Mouse (Mus musculus) MEL (cell line): ENCODE data around the gene Itpr2.

Experiments used
- CTCF ChIP-seq, 3 experiments: IDR thresholded peaks in 2 of 3; conservative IDR thresholded peaks in 1 of 3; 2 replicates each; pipeline ENCODE4 v1.5.1; 2011 to 2012; ENCODE audit warnings: low read length in 3 of 3, low read depth in 2 of 3, mild to moderate bottlenecking in 2 of 3, improper control_type of control experiment in 1 of 3, inconsistent platforms in 1 of 3, mixed read lengths in 1 of 3, moderate library complexity in 1 of 3; ENCODE audit not compliant: control insufficient read depth in 1 of 3, insufficient read depth in 1 of 3, poor library complexity in 1 of 3, severe bottlenecking in 1 of 3
- ETS1 ChIP-seq: IDR thresholded peaks from 2 replicates; pipeline ENCODE4 v1.6.1; 2012; ENCODE audit warnings: low read depth, mild to moderate bottlenecking, inconsistent platforms, low read length, improper control_type of control experiment, moderate library complexity
- GATA1 ChIP-seq: IDR thresholded peaks from 2 replicates; pipeline ENCODE4 v1.6.1; 2011; ENCODE audit warnings: low read depth, low read length, improper control_type of control experiment
- MAFK ChIP-seq: IDR thresholded peaks from 2 replicates; pipeline ENCODE4 v1.6.1; 2011; ENCODE audit warnings: low read depth, mild to moderate bottlenecking, low read length, improper control_type of control experiment, borderline replicate concordance
- MXI1 ChIP-seq: IDR thresholded peaks from 2 replicates; pipeline ENCODE4 v1.6.1; 2011; ENCODE audit warnings: mild to moderate bottlenecking, low read depth, low read length, improper control_type of control experiment
- NELFE ChIP-seq: IDR thresholded peaks from 2 replicates; pipeline ENCODE4 v1.6.1; 2011; ENCODE audit warnings: low read depth, low read length, improper control_type of control experiment
- POLR2A ChIP-seq, 2 experiments: IDR thresholded peaks; 2 replicates each; pipeline ENCODE4 v1.6.1; 2011 to 2012; ENCODE audit warnings: low read length in 2 of 2, mild to moderate bottlenecking in 2 of 2, control low read depth in 1 of 2, improper control_type of control experiment in 1 of 2, low read depth in 1 of 2, moderate library complexity in 1 of 2; ENCODE audit not compliant: control insufficient read depth in 1 of 2, insufficient read depth in 1 of 2, poor library complexity in 1 of 2
- RCOR1 ChIP-seq: IDR thresholded peaks from 2 replicates; pipeline ENCODE4 v1.6.1; 2012; ENCODE audit warnings: low read depth, mild to moderate bottlenecking, inconsistent platforms, low read length, improper control_type of control experiment
- SIN3A ChIP-seq: IDR thresholded peaks from 2 replicates; pipeline ENCODE4 v1.6.1; 2012; ENCODE audit warnings: low read length, improper control_type of control experiment, inconsistent platforms
- TAL1 ChIP-seq: IDR thresholded peaks from 2 replicates; pipeline ENCODE4 v1.6.1; 2012; ENCODE audit warnings: mild to moderate bottlenecking, inconsistent platforms, low read length, moderate library complexity, mixed read lengths
- TCF12 ChIP-seq: IDR thresholded peaks from 2 replicates; pipeline ENCODE4 v1.6.1; 2014; ENCODE audit warnings: low read depth, mild to moderate bottlenecking, inconsistent platforms, low read length, improper control_type of control experiment, moderate library complexity
- USF1 ChIP-seq: IDR thresholded peaks from 2 replicates; pipeline ENCODE4 v1.6.1; 2014; ENCODE audit warnings: low read depth, mild to moderate bottlenecking, inconsistent platforms, low read length, improper control_type of control experiment, moderate library complexity
- ZC3H11A ChIP-seq: IDR thresholded peaks from 2 replicates; pipeline ENCODE4 v1.6.1; 2012; ENCODE audit warnings: low read depth, mild to moderate bottlenecking, inconsistent platforms, low read length, improper control_type of control experiment
- ZNF384 ChIP-seq: IDR thresholded peaks from 2 replicates; pipeline ENCODE4 v1.6.1; 2012; ENCODE audit warnings: low read depth, mild to moderate bottlenecking, inconsistent platforms, low read length, improper control_type of control experiment

DNA sequence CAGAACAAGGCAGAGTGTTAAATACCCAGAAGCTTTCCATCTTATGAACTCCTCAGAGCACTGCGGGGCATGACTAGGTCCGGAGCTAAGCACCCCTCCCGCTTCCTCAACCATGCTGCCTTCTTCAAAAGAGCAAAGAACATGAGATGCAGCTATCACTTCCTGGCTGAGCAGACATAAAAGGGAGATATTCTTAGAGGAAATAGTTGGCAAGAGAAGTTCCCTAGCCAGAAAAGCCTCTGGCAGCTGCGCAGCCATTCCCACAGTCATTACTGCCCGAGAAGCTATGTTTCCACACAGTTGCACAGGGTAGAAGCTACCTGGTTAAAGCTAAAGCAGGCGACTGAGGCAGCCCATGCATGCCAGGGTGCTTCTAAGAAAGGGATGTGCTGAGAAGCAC, 20.6 kb downstream of the Itpr2 start:
- TF ChIP-seq TCF12 (no peak), ETS1 (no peak), GATA1 (no peak), NELFE (no peak), CTCF (IDR thresholded peaks at IDR 0.05 in 2 of 3, conservative IDR thresholded peaks at IDR 0.05 in 1 of 3; ENCODE audit: control insufficient read depth in 1 of 3, insufficient read depth in 1 of 3, low read depth in 2 of 3, low read length in 3 of 3, poor library complexity in 1 of 3, severe bottlenecking in 1 of 3) (no peak), ZC3H11A (no peak), POLR2A (IDR thresholded peaks at IDR 0.05; ENCODE audit: control insufficient read depth in 1 of 2, insufficient read depth in 1 of 2, low read depth in 1 of 2, low read length in 2 of 2, poor library complexity in 1 of 2) (no peak), RCOR1 (no peak), USF1 (no peak), SIN3A (no peak), ZNF384 (no peak), MAFK (no peak), MXI1 (no peak), TAL1 (no peak)
